Mouse (Mus musculus) splenic B cell, adult 2 months (primary cell): ENCODE measurements at regions not wholly inside any gene's neighbourhood (a gene's known extent, or its start where the extent isn't known, plus 50 kb on each side); places are given as distances from the start of the nearest gene placed in this dataset.

Experiments
- DNase-seq: peaks from one replicate; pipeline ENCODE4 v3.0.0-alpha.2; 2011; ENCODE audit warnings: low read depth, low spot score
- H3K27me3 ChIP-seq: 2 replicates; pipeline ENCODE4 v1.6.1; 2012; ENCODE audit warnings: mild to moderate bottlenecking, low read length, moderate library complexity, mixed read lengths; ENCODE audit not compliant: control insufficient read depth, poor library complexity, insufficient read depth, severe bottlenecking
- H3K36me3 ChIP-seq: 2 replicates; pipeline ENCODE4 v1.6.1; 2012; ENCODE audit warnings: mild to moderate bottlenecking, low read length, moderate library complexity, mixed read lengths; ENCODE audit not compliant: control insufficient read depth, poor library complexity, insufficient read depth, severe bottlenecking

DNA sequence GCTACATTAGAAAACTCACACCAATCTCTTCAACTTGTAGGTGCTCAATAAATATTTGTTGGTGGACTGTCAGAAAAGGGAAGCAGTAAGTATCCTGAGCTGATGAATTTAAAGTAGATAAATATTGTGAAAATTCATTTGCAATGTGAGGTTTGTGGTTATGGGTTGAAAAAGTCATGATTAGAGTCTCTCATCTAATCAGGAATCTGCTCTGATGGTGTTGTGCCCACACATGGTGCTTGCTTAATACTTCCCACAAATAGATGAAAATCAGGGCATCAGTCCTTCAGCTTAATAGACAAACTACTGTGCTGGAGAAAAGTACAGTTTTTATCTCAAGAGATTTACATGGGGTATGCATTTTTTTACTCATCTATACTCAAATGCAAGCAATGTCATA is 59.9 kb downstream of the S1pr1 start:
- no peaks in the 10 kb centered on the region for H3K27me3 ChIP-seq
- DNase-seq = no peak

DNA sequence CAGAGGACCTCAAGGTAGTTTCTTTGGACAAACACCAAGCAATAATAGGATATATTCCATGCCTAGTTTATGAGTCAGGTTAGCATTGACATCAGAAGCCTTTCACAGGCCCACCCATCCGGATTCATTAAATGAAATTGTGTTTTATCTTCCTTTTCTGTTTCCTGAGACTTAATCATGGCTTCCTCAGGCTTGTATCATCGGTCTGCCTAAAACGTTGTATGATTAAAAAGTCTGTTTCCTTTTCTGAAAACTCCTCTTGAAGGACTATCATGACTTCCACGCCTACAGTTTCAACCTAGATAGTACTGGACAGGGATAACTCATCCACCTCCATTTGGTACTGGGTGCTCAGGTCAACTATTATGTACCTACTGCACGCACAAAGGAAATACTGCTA is 62.6 kb downstream of the S1pr1 start:
- Histone ChIP-seq H3K36me3 (no peaks in the 10 kb centered on the region), H3K27me3 (no peaks in the 10 kb centered on the region)
- DNase-seq = no peak

More for the DNA sequence above, 59.9 kb downstream of the S1pr1 start:
- H3K36me3 ChIP-seq = no peaks in the 10 kb centered on the region

DNA sequence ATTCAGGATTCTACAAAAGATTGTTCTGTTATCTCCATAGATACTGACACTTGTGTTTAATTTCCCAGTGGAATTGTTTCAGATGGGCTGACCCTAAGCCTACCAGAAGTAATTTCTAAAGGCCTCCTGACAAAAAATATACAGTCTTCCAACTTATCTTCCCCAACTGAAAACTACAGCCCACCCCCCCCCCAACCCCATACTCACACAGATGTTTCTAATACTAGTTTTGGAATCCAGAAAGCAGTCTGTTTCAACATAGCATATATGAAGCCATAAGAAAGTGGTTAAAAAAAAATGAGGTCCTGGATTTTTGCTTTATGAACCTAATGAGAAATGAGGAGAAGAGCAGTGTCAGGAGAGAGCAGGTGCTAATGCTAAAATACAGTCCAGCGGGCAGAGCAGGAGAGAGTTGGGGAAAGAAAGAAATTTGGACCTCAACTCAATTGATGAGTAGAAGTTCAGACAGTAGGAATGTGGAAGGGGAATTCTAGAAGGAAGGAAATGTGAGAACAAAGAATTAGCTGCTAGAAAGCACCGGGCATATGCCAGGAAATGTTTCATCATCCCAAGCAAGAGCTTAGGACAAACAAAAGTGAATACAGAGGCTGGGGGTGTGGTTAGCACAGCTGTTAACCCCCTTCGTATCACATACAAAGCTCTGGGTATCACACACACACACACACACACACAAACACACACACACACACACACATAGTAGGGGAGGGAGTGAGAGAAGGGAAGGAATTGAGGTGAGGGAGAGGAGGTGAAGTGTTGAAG is 65.3 kb downstream of the S1pr1 start:
- Histone ChIP-seq H3K27me3 (no peaks in the 10 kb centered on the region), H3K36me3 (no peaks in the 10 kb centered on the region)
- DNase-seq = no peak

DNA sequence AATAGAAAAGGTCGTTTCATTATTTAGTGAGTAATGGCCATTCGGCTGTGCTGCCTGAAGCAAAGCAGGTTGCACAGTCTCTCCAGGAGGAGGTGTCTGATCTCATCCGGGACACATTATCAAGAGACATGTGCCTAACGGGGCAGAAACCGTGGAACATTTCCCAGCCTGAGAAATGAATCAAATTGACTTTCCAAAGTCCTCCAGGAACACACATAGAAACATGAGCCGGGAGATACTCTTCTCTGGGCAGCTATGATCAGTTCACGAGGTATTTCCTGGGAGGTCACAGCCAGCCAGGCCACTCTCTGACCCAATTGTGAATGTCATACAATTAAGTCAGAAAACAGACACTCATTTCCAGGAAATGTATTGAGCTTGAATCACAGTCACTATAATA is 67.9 kb downstream of the S1pr1 start:
- no peak for DNase-seq
- H3K27me3 ChIP-seq = no peaks in the 10 kb centered on the region

DNA sequence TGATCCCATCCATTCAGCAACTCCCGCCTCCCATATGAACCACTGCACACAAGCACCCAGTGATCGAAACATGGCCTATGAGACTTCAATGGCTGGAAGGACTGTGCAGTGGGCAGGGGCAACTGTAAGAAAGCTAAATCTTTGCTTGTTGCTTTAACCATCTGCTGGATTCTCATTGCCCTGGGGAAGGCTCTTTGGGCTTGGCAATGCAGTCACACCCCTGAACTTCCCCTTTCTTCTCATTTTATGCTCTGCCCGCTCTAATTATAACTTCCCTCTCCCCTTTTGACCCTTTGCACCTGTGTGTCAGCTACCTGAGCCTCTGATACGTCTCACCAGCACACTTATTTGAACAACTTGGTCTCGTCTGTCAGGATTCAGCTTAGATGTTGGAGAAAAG is 70.6 kb downstream of the S1pr1 start:
- peak; percentile 86 for DNase-seq
- no peaks in the 10 kb centered on the region for H3K36me3 ChIP-seq
- H3K27me3 ChIP-seq = no peaks in the 10 kb centered on the region

More for the DNA sequence above, 67.9 kb downstream of the S1pr1 start:
- H3K36me3 ChIP-seq = no peaks in the 10 kb centered on the region

DNA sequence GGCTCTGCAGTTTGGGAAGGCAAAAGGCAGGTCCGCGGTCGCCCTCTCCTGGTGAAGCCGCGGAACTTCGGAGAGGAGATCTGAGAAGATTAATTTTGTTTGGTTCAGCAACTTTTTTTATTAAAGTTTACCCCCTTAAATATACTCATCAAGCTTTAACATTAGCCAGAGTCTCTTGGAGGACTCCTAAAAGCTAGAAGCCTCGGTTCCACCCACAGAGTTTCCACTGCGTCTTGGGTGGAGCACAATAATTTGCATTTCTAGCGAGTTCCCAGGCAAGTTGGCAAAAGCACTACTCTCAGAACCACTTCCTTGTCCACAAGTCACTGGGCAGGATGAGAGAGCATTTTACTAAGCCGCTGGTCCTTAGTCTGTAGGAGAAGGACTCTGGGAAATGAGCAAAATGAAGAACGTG is 72.0 kb downstream of the S1pr1 start:
- no peaks in the 10 kb centered on the region for H3K27me3 ChIP-seq
- peak; percentile 91 for DNase-seq

DNA sequence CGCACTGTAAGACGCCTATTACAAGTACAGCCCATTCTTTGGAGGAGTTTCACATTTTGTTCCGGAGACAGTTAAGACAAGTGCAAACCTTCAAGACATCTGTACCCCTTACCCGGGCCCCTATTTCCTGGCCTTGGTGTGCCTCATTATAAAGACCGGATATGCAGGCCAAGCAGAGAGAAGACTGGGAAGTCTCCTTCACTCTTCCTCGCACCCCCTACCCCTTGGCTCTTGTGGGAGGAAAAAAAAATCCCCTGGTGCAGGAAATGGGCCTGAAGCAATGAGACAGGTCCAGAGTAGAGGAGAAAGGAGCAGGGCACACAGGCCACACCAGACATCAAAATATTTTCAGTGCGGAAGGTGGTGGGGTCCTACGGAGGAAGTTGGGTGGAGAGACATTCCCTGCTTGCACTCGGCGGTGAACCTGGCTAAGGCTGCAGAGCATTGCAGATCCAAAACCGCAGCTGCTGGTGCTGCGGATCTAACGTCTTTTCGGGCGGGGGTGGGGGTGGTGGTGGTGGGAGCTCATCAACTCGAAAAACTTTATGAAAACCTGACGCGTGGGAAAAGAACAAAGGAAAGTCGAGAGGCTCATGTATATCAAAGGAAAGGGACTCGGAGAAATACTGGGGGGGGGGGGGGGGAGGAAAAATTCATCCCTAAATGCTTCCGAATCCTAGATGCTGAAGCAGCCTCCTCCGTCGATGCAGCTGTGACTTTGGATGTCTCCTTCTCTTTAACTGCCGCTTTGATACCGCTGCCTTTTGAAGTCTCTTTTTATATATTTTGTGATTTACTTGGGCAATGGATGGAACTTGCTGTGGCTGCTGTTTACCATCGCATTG is 72.6 kb downstream of the S1pr1 start:
- Histone ChIP-seq H3K27me3 (no peaks in the 10 kb centered on the region), H3K36me3 (no peaks in the 10 kb centered on the region)
- DNase-seq = peak; percentile 28

More for the DNA sequence above, 72.0 kb downstream of the S1pr1 start:
- H3K36me3 ChIP-seq = no peaks in the 10 kb centered on the region

DNA sequence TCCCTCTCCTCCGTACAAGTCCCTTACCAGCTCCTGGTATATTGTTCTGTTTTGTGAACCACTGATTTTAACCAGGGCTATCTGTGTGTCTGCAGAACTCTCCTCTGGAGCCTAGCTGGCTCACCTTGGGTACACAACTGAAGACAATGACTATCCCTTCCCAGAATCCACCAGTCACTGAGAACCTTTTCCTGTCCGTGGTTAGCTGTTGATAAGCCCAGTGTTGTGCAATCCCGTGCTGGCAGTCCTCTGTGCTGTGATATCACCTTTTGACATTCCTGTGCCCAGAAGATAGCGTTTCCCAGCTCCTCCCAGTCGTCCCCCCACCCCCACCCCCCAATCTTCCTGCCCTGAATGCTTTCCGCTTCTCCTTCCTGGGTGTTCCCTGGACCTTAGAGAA is 73.5 kb downstream of the S1pr1 start:
- H3K36me3 ChIP-seq = no peaks in the 10 kb centered on the region
- DNase-seq = no peak
- no peaks in the 10 kb centered on the region for H3K27me3 ChIP-seq

DNA sequence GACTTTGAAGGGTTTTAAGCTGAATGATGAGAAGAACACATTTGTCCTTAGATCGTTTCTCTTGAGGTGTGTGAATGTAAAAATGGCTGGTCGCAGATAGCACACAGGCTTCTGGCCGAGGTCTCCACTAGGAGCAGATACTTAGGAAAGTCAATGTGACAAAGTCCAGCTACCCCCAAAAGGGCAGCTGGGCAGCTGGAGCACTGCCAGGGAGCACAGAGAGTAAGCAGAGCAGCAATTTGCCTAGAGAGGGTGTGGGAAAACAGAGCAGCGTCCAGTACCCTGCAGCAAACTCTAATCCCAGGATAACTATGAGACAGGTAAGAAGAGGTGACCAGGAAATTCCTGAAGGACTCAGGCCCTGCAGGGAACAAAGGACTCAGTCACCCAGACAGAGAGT is 79.4 kb downstream of the S1pr1 start:
- no peaks in the 10 kb centered on the region for H3K36me3 ChIP-seq
- no peak for DNase-seq
- no peaks in the 10 kb centered on the region for H3K27me3 ChIP-seq

DNA sequence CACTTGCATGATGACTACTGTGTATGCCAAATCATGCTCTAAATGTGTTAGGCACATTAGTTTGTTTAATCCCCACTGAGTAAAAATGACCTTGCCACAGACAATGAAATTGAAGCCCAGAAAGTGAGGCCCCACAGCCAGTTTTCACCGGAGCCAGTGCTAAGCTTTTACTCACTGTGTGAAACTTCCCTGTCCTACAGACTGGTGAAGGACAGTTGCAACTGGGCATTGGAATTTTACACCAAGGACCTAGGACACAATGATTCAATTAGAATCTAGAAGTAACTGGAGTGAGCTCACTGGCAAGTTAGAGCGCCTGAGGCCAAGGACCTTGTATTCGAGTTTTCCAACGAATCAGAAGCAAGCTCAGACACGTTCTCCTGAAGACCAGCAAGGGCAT is 79.8 kb downstream of the S1pr1 start:
- Histone ChIP-seq H3K36me3 (no peaks in the 10 kb centered on the region), H3K27me3 (no peaks in the 10 kb centered on the region)
- DNase-seq = no peak

DNA sequence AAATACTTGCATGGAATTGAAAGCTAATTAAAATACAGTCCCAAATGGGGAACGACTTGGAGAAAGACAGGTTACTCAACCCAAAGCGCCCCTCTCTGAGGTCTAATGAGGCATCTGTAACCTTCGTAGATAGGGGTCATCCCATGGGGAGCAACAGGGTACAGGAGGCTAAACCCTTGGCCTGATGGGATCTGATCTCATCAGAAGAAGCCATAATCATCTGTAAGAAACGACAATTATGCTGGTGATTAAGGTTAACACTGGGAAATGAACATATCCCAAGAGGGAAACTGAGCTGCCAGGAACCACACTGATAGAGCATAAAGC is 82.5 kb downstream of the S1pr1 start:
- no peaks in the 10 kb centered on the region for H3K27me3 ChIP-seq
- DNase-seq = no peak
- H3K36me3 ChIP-seq = no peaks in the 10 kb centered on the region; the same call in 1 of the 2 replicates

DNA sequence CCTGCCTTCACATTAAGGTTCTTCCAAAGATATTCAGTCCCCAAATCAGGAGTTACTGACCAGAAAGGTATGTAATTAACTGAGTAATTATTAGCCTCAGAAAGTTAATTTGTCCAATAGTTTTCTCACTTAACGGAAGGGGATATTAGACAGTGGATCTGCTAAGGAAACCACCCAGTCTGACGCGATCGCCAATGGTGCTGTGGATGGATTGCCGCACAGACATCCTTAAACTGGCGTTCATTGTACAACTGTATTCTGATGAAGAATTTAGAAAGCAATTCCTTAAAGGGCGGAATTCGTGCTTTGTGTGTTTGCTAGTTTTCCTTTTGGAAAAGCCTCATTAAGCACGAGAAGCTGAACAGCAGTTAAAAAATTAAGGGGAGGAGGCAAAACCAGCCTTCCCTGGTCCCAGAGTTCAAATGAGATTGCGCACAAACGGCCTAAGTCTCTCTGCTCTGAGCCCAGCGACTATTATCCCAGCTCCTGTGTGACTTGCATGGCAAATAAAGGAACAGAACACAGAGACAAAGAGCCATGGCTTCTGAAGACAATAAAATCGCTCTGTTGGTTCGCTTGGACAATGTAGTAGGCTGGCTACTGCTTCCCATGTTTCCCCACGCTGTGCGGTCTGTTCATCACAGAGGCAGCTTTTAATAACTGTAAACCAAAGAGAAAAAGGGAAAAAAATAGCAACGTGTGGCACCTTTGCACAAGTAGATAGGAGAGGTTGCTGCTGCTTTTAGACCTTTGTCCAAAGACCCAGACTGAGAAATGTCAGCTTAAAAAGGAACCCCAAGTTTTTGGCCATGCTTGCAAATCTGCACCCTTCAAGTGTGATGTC is 83.1 kb downstream of the S1pr1 start:
- DNase-seq = no peak
- Histone ChIP-seq H3K36me3 (no peaks in the 10 kb centered on the region; the same call in 1 of the 2 replicates), H3K27me3 (no peaks in the 10 kb centered on the region)

DNA sequence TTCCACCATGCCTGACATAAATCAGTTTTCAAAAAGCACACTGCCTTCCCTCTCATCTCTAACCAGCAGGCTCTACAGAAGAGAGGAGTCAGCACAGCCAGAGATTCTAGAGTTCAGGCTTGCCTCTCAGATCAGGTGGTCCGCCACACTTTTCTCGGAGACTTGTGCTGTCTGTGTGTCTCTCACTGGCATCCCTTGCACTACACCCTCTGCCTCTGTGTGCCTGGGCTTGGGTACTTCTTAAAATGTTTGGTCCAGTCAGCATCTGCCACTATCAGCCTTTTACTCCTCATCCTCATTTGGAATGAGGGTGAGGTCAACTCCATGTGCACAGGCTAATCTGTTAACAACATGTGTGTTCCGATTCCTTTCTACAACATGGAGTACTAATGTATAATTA is 92.0 kb downstream of the S1pr1 start:
- DNase-seq = no peak
- Histone ChIP-seq H3K27me3 (no peaks in the 10 kb centered on the region), H3K36me3 (no peaks in the 10 kb centered on the region)

DNA sequence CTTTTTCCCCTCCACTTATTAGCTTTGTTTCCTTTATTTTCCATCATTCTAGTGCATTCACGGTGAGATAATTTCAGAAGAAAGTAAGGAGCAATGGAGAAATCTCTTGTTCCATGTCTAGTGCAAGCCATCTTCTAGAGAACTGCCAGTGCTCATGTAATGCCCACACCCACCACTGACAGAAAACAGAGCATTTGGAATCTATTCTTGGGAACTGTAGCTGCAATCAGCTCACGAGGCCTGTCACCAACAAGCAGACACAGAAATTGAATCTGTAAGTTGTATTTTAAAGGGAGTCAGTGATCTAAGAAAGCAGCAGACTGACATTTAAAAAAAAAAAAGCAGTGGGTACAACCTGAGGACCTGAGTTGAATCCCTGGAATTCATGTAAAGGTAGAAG is 92.6 kb downstream of the S1pr1 start:
- DNase-seq = no peak
- H3K36me3 ChIP-seq = no peaks in the 10 kb centered on the region
- no peaks in the 10 kb centered on the region for H3K27me3 ChIP-seq

DNA sequence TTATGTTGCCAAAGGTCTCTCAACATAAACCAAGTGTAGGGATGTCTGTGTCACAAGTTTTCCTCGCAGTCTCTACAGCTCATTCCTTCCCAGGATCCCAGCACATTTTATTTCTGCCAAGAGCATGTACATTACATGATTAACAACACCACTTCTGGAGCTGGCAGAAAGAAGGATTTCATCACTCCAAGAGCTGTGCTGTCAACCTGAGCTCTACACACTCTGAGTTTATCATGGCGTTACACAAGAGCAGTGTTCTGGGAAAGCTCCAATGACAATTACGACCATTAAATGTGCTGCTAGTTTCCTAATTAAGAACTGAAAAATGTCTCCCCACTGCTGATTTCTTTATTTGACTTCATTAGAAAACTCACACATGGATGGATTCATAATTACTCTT is 94.9 kb downstream of the S1pr1 start:
- no peaks in the 10 kb centered on the region for H3K27me3 ChIP-seq
- no peaks in the 10 kb centered on the region for H3K36me3 ChIP-seq
- no peak for DNase-seq
